Mouse (Mus musculus) heart, postnatal 4 days (tissue): ENCODE results near the gene Ggcx. TPM values are rescaled to one million over a fixed set of nuclear protein-coding genes. Genes with fewer than 3 reads are reported as not detected.
A peak's percentile ranks its signal among the peaks of the same experiment; 100 is the strongest.
"Not testable (repeated sequence)": the region's sequence is repeated elsewhere in the genome, so short reads cannot be mapped to it uniquely, and the experiment has no call there.

Experiments used
- DNase-seq: peaks from one replicate; pipeline ENCODE4 v3.0.0; 2021
- total RNA-seq, 2 experiments: library from RNA; stranded (reverse); gene quantifications; 2 replicates each; pipeline ENCODE4 v1.2.3; 2021

Gene Ggcx
- total RNA-seq, 2 experiments from 2014 or later: 26.8 to 28.2 TPM

GRCm38 (mm10) chr6:72429061-72429842 lies 15.1 kb downstream of the Ggcx start:
- no peak for DNase-seq

GRCm38 (mm10) chr6:72430989-72431921 lies 17.1 kb downstream of the Ggcx start:
- no peak for DNase-seq

GRCm38 (mm10) chr6:72432153-72432552 lies 18.0 kb downstream of the Ggcx start:
- no peak for DNase-seq

- DNase-seq: no peak
These were observed 24.1 kb downstream of the Ggcx start for GRCm38 (mm10) chr6:72438226-72438625.

GRCm38 (mm10) chr6:72438862-72439354 lies 24.8 kb downstream of the Ggcx start:
- peak; percentile 95 for DNase-seq

GRCm38 (mm10) chr6:72439355-72440185 lies 25.5 kb downstream of the Ggcx start, which contains the start of gene Mat2a:
TSS of gene Mat2a (minus strand) at chr6:72439558.
- peak; percentile 97 for DNase-seq

- no peak for DNase-seq
These were observed 26.3 kb downstream of the Ggcx start for GRCm38 (mm10) chr6:72440186-72440990.

GRCm38 (mm10) chr6:72442921-72443604 lies 29.0 kb downstream of the Ggcx start:
- no peak for DNase-seq

- no peak for DNase-seq
These were observed 30.9 kb downstream of the Ggcx start for GRCm38 (mm10) chr6:72445011-72445410.

- DNase-seq: no peak
These were observed 33.4 kb downstream of the Ggcx start for GRCm38 (mm10) chr6:72447487-72447886.

GRCm38 (mm10) chr6:72451778-72452177 lies 37.7 kb downstream of the Ggcx start:
- DNase-seq: not testable (repeated sequence)

GRCm38 (mm10) chr6:72452329-72452728 lies 38.2 kb downstream of the Ggcx start:
- DNase-seq: no peak

- no peak for DNase-seq
These were observed 39.5 kb downstream of the Ggcx start for GRCm38 (mm10) chr6:72453578-72453977.

- DNase-seq: peak; percentile 30
These were observed 40.1 kb downstream of the Ggcx start for GRCm38 (mm10) chr6:72454072-72454746.

- peak; percentile 39 for DNase-seq
These were observed 40.8 kb downstream of the Ggcx start for GRCm38 (mm10) chr6:72454833-72455373.

GRCm38 (mm10) chr6:72456567-72456966 lies 42.5 kb downstream of the Ggcx start:
- no peak for DNase-seq

- no peak for DNase-seq
These were observed 44.3 kb downstream of the Ggcx start for GRCm38 (mm10) chr6:72458418-72458817.

- no peak for DNase-seq
These were observed 44.8 kb downstream of the Ggcx start for GRCm38 (mm10) chr6:72458921-72459320.

GRCm38 (mm10) chr6:72460036-72460801 lies 46.1 kb downstream of the Ggcx start:
- DNase-seq: no peak
